Mouse (Mus musculus) brain, embryonic 14.5 days (tissue): ENCODE results near the gene Fbxo47.

ENCODE experiments used
- CTCF ChIP-seq: fragments of 200-500 bp; IDR thresholded peaks from 2 replicates; pipeline ENCODE4 v1.5.1; 2012; ENCODE audit warnings: inconsistent platforms, mild to moderate bottlenecking, moderate library complexity, borderline replicate concordance; ENCODE audit not compliant: insufficient read depth, insufficient read length; ENCODE audit errors: extremely low read depth
- POLR2A ChIP-seq: fragments of 200-500 bp; IDR thresholded peaks from 2 replicates; pipeline ENCODE4 v1.6.1; 2012; ENCODE audit warnings: mild to moderate bottlenecking, inconsistent platforms, borderline replicate concordance; ENCODE audit not compliant: poor library complexity, insufficient read depth, insufficient read length, severe bottlenecking; ENCODE audit errors: extremely low read depth

- TF ChIP-seq POLR2A (no peak), CTCF (no peak)
These were observed 67.8 kb downstream of the Fbxo47 start for GRCm38 (mm10) chr11:97816176-97816575.
